In genomic region chr5:123169284-123169683, GRCm38 (mm10) we compare ENCODE assay signal across 8 mouse cellular contexts. TPM values are rescaled to one million over a fixed set of nuclear protein-coding genes. Genes with fewer than 3 reads are reported as not detected.
DNase-seq lines count a peak whose midpoint lies in the region; ATAC-seq lines count a peak whose summit lies in the region.

Gene Psmd9, plus strand, starts transcription at chr5:123169413.

- H3K9ac ChIP-seq in midbrain, embryonic 14.5 days (replicated peaks; ENCODE audit: low read length) = no peak within 1 kb of the TSS

- H3K4me2 ChIP-seq in midbrain, embryonic 14.5 days (ENCODE audit: low read length) = no peak within 1 kb of the TSS

- 71% methylated on average over 5 of the region's 5 CpGs for WGBS in large intestine, adult 2 months
- WGBS in midbrain, embryonic 14.5 days = 81% methylated on average over 5 of the region's 5 CpGs

- H3K36me3 ChIP-seq in midbrain, embryonic 14.5 days (ENCODE audit: control insufficient read depth, insufficient read depth, low read length) = peaks cover 25% of the 10 kb centered on the region

- 0 out of 2 replicates have a peak, but pooled peaks cover 4% of the 10 kb centered on the region for H3K4me1 ChIP-seq in midbrain, embryonic 14.5 days (ENCODE audit: control insufficient read depth, insufficient read depth, low read length)

- ATAC-seq in midbrain, embryonic 14.5 days (ENCODE audit: low FRiP score, low TSS enrichment) = no peak

- H3K9me3 ChIP-seq in midbrain, embryonic 14.5 days (ENCODE audit: control insufficient read depth, low read length) = no peaks in the 10 kb centered on the region

- no peaks in the 10 kb centered on the region for H3K27me3 ChIP-seq in midbrain, embryonic 14.5 days (ENCODE audit: control insufficient read depth, insufficient read depth, low read length)

- DNase-seq in layer of hippocampus, adult 18-20 months (ENCODE audit: low spot score in 2 of 2) = no peak
- no peak for DNase-seq in layer of hippocampus, adult 9-10 months (ENCODE audit: low spot score)
- no peak for DNase-seq in adrenal gland, postnatal 4 days (ENCODE audit: low spot score in 2 of 2)
- no peak for DNase-seq in gonadal fat pad, adult 2 months (ENCODE audit: low read depth)
- no peak for DNase-seq in large intestine, adult 2 months (ENCODE audit: low read depth, low spot score)
- DNase-seq in midbrain, embryonic 14.5 days = no peak
- no peak for DNase-seq in cerebellum, adult 9-10 months
- DNase-seq in MN1 (ENCODE audit: low spot score) = no peak

- 0 out of 2 replicates have a peak within 1 kb of the TSS, but pooled peaks have one; percentile 20 for H3K27ac ChIP-seq in midbrain, embryonic 14.5 days (replicated peaks; ENCODE audit: low read depth, low read length)

- H3K4me3 ChIP-seq in midbrain, embryonic 14.5 days (replicated peaks; ENCODE audit: low read depth, low read length) = no peak within 1 kb of the TSS

RNA-seq across cellular contexts. Expression of gene Psmd9, which starts in this region (rescaled TPM):
- 10 to 100 TPM; 26.5 to 31.5 TPM for total RNA-seq in layer of hippocampus, adult 18-20 months (2021)
- total RNA-seq in adrenal gland, postnatal 4 days (2021) = 10 to 100 TPM; 36.0 to 36.5 TPM
- polyA plus RNA-seq in gonadal fat pad, adult 2 months (2012; rRNA removed) = 28.0 and 36.1 TPM in 2 replicates
- polyA plus RNA-seq in large intestine, adult 2 months (2012; rRNA removed) = 22.0 and 25.6 TPM in 2 replicates
- polyA plus RNA-seq in midbrain, embryonic 14.5 days (2014; fragmentation: Nextera tagmentation; extraction: Ambion mirVana) = 51.3 and 61.2 TPM in 2 replicates
